ENCODE assay signal across 31 mouse cellular contexts in the genomic region with DNA sequence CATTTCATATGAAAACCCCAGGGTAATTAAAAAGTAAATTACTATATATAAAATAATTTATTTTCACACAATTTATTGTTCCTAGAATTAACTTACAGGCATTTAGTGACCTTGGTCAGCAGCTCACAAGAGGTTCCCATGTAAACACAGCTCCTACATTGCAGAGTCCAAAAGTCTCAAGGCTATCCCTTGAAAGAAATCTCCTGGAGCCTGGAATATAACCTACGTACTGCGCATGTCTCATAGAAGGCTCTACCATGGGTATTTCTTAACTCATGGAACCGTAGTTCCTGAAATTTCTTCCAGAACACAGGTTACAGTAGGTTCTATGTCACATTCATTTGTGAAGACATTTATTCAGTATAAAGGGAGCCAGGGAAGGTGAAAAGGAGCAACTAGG.
"Had no signal": no experiment of that assay in that cellular context is flagged by ENCODE, and none has a peak within 500 bp of the region (broad histone marks: within the 10 kb centered on the region; RNA-seq: fewer than 3 reads in every experiment).

No protein-coding gene starts in this region.

- H3K4me2 ChIP-seq: limb, embryonic 12.5 days; limb, embryonic 13.5 days; limb, embryonic 15.5 days; liver, embryonic 11.5 days; liver, embryonic 12.5 days; liver, embryonic 13.5 days; liver, embryonic 15.5 days; lung, embryonic 14.5 days; lung, embryonic 15.5 days; midbrain, embryonic 11.5 days; midbrain, embryonic 12.5 days; midbrain, embryonic 13.5 days; midbrain, embryonic 15.5 days had no signal

- H3K36me3 ChIP-seq: limb, embryonic 15.5 days; lung, embryonic 15.5 days; midbrain, embryonic 15.5 days had no signal

- H3K27me3 ChIP-seq: limb, embryonic 12.5 days; limb, embryonic 13.5 days; limb, embryonic 15.5 days; liver, embryonic 12.5 days; liver, embryonic 13.5 days; liver, embryonic 15.5 days; lung, embryonic 15.5 days; megakaryocyte, embryonic 14.5 days; midbrain, embryonic 12.5 days; midbrain, embryonic 13.5 days; midbrain, embryonic 15.5 days had no signal

- H3K27ac ChIP-seq: limb, embryonic 10.5 days; limb, embryonic 12.5 days; limb, embryonic 13.5 days; limb, embryonic 15.5 days; liver, embryonic 12.5 days; liver, embryonic 13.5 days; liver, embryonic 14.5 days; liver, embryonic 15.5 days; lung, embryonic 15.5 days; macrophage; midbrain, embryonic 10.5 days; midbrain, embryonic 12.5 days; midbrain, embryonic 13.5 days; midbrain, embryonic 15.5 days had no signal

- DNase-seq: left cerebral cortex, postnatal 4 days; liver; liver, embryonic 13.5 days; liver, postnatal 0 days; lung, adult 18-20 months; lung, adult 2 months; lung, embryonic 14.5 days; lung, postnatal 10 days; lung, postnatal 14 days; lung, postnatal 36 days; lung, postnatal 4 days; midbrain, embryonic 14.5 days had no signal

- H3K4me3 ChIP-seq: limb, embryonic 10.5 days; limb, embryonic 12.5 days; limb, embryonic 13.5 days; limb, embryonic 15.5 days; liver, embryonic 12.5 days; liver, embryonic 13.5 days; liver, embryonic 15.5 days; lung, embryonic 15.5 days; megakaryocyte, embryonic 14.5 days; midbrain, embryonic 10.5 days; midbrain, embryonic 12.5 days; midbrain, embryonic 13.5 days; midbrain, embryonic 15.5 days; myocyte had no signal

- H3K9ac ChIP-seq: limb, embryonic 12.5 days; limb, embryonic 13.5 days; limb, embryonic 15.5 days; liver, embryonic 12.5 days; liver, embryonic 13.5 days; liver, embryonic 14.5 days; liver, embryonic 15.5 days; liver, postnatal 0 days; lung, embryonic 14.5 days; lung, embryonic 15.5 days; midbrain, embryonic 12.5 days; midbrain, embryonic 13.5 days; midbrain, embryonic 15.5 days had no signal

- H3K9me3 ChIP-seq: limb, embryonic 10.5 days; limb, embryonic 12.5 days; limb, embryonic 13.5 days; limb, embryonic 15.5 days; liver, embryonic 12.5 days; liver, embryonic 13.5 days; liver, embryonic 15.5 days; lung, embryonic 15.5 days; megakaryocyte, embryonic 14.5 days; midbrain, embryonic 10.5 days; midbrain, embryonic 12.5 days; midbrain, embryonic 13.5 days; midbrain, embryonic 15.5 days had no signal

- H3K4me1 ChIP-seq: limb, embryonic 10.5 days; limb, embryonic 12.5 days; limb, embryonic 13.5 days; limb, embryonic 15.5 days; liver, embryonic 12.5 days; liver, embryonic 13.5 days; liver, embryonic 15.5 days; lung, embryonic 15.5 days; megakaryocyte, embryonic 14.5 days; midbrain, embryonic 10.5 days; midbrain, embryonic 12.5 days; midbrain, embryonic 13.5 days; midbrain, embryonic 15.5 days had no signal

- ATAC-seq: liver, embryonic 12.5 days; liver, postnatal 0 days; lung, postnatal 0 days; midbrain, embryonic 13.5 days; midbrain, embryonic 15.5 days; midbrain, embryonic 16.5 days had no signal
